Mouse (Mus musculus) cerebellum, adult 9-11 months (tissue): Measurements from ENCODE around the gene Cmas.
A peak's percentile ranks its signal among the peaks of the same experiment; 100 is the strongest.

Experiments
- DNase-seq: peaks from one replicate; pipeline ENCODE4 v3.0.0; 2022

The Cmas gene

GRCm38 (mm10) chr6:142752331-142753246 is 3.9 kb upstream of the Cmas start:
- no peak for DNase-seq

GRCm38 (mm10) chr6:142757334-142757965 is 964 bp downstream of the Cmas start:
- no peak for DNase-seq

DNA sequence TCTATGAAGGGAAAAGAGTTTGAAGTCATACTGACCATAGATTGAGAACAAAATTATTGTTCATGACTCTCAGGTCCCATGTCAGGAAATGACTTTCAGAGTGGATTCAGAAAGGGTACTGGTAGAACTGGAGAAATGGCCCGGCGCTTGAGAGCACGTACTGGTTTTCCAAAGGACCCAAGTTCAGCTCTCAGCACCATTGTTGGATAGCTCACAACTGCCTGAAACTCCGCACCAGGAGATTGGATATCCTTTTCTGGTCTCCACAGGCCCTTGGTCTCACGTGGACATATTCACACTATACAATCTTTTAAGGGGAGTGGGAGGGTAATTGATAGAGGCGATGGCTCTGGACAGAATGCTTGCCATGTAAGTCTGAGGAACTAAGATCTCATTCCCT is 1.5 kb downstream of the Cmas start:
- DNase-seq, result no peak

GRCm38 (mm10) chr6:142758562-142758961 is 2.1 kb downstream of the Cmas start:
- no peak for DNase-seq

DNA sequence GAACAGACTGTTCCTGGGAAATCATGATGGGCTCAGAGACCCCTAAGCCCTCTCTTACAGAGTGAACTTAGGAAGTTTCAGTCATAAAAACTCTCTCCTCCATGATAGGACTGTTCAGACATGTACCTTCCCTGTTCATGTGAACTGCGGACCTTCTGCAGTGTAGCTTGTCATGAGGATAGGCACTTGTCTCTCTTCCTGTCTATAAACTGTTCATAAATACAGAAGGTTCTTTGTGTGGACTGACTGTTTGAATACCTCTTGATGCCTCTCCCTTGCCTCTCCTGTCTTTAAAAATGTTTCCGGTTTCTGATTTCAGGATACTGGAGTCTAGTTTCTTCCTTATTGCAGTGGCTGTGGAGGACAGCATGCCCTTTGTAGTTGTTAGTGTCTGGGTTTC is 3.1 kb downstream of the Cmas start:
- no peak for DNase-seq

- no peak for DNase-seq
Observed at GRCm38 (mm10) chr6:142764933-142765332, 8.4 kb downstream of the Cmas start.

DNA sequence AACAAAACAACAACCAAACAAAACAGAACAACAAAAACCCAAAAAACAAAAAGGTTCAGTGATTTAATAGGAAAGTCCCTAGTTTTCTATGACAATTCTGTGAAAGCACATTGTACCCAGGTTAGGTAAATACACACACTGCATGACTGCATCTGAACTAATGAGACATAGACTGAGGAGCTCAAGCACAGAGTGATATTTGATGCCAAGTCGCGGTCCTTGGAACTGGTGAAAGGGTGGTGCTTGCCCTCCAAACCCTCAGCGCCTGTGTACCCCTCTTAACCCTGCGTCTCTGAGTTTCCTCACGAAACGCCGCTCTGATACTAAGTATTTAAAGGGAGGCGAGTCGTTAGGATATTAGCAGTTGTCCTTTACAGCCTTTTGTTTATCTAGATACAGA is 10.8 kb downstream of the Cmas start:
- no peak for DNase-seq

DNA sequence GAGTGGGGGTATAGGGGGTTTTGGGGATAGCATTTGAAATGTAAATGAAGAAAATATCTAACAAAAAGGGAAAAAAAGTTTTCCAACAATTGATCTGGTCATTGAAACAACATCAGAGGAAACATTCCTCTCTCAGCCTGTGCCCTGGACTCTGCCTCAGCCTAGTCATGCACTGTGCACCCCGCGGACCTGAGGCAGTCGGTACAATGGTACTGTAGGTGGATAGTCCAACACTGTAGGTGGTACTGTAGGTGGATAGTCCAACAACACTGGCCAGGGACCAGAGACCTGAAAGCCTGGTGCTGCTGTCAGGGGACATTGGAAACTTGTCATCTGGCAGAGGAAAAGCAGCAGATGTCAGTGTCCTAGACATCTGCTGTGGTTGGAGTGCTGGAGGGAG is 13.4 kb downstream of the Cmas start:
- peak; percentile 35 for DNase-seq

GRCm38 (mm10) chr6:142771643-142772042 is 15.2 kb downstream of the Cmas start:
- DNase-seq, result no peak

DNA sequence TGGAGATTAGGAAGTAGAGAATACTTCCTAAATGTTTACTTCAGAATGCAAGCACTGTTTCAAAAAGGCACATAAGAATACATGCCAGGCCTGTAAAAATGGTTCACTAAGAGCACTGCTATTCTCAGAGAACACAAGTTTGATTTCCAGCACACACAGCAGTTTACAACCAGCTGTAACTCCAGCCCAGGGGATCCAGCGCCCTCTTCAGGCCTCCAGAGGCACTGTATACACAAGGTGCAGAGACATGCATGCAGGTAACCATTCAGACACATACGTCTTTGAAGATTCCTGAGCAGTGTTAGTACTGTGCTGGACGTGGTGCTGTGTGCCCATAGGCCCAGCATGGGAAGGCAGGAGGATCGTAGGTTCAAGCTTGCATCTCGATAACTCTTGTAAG is 17.1 kb downstream of the Cmas start:
- DNase-seq, result no peak

GRCm38 (mm10) chr6:142776935-142777334 is 20.4 kb downstream of the Cmas start:
- DNase-seq, result no peak

DNA sequence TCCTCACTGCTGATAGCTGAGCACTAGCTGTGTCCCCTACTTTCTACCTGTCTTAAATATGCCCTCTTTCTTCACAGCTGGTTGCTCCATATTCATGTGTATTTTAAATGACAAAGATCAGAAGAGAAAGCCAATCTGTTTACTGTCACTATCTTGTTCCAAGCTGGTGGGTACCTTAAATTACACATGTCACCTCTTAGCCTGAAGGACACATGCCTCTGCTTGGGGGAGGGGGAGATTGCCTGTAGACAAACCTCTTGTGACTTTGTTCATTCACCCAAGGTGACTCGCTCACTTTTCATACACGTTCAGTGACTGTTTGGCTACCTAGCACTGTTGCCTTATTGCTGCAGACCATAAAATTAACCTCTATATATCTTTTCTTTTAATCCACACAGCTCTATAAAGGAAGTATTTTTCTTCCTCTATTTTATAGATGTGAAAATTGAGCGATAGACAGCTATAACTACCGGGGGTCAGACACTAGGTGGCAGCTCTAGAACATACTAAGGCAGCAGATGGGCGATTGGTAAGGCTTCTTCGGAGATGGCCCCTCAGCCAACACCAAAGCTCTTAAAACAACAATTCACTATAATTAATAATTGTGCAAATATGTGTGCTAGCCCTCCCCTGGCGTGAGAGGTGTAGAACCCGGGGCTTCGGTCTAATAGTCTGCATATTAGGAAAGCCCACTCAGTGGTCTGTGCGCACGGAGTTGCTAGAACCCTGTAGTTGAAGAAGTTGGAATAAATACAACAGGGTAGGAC is 22.7 kb downstream of the Cmas start:
- DNase-seq, result peak; percentile 63

DNA sequence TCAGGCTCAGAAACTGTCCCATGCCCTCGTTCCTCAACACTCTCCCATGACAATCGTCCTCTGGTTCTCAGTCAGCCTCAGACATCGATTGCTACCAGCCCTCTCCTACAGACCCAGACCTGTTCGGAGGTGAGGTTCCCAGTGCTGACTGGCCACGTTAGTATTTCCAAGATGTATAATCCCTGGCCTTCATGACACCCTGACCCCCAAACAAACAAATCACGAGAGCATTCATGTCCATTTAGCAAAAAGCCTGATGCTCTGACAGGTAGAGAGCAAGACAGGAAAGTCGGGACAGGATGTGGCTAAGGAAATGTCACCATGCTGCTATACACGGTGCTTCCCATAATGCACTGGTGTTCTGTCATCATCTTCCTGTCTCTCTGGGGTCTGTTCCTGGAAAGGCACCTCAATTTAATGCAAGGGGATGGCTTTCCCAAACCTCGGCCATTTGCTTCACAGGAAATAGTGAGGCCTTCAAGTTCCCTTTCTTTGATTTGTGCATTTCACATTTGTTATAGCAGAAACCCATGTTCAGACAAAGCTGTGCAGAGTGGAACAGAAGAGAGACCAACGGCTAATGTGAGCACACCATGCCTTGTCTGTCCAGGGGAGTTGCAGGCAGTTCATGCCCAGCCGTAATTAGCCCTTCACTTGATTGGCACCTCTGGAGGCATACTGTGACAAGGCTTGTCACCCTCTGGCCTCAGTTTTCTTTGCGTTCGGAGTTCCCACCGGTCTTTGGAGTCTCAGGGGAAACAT is 23.5 kb downstream of the Cmas start:
- no peak for DNase-seq

DNA sequence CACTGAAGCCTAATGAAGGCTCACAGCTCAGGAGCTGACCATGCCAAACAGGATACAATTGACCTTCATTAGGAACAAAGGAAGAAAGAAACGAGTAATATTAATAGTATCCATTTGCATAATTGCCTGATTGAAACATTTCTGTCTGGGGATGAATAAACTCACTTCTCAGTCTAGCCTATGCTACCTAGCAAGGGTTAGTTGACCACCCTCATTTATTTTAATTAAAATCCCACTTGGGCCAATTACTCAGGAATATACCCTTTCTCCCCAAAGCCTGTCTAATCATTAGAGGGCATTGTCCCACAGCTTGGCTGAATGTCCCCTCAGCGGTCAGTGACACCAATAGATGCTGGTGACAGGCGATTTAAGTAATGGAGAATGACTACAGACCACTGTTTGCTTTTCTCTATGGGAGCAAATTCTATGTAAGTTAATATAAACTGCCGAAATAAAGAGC is 24.1 kb downstream of the Cmas start:
- no peak for DNase-seq

GRCm38 (mm10) chr6:142781286-142781685 is 24.8 kb downstream of the Cmas start:
- no peak for DNase-seq

GRCm38 (mm10) chr6:142785343-142785742 is 28.9 kb downstream of the Cmas start:
- peak; percentile 39 for DNase-seq

DNA sequence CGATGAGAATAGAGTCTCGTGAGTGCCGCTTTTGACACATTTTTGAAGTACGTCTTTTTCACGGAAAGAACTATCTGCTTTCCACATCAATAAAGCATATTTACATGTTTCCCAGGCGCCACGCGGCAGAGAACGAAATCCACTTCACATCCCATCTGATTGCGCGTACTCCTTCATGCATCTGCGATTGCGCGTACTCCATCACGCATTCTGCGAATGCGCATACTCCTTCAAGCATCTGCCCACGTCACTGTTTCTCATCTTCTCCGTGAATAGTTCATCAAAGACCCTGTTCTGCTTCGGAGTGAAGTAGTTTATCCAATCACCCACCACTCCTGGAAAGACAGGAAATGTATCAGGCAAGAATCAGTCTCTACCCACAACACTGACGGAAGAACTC is 29.6 kb downstream of the Cmas start:
- no peak for DNase-seq

- DNase-seq, result no peak
Observed at GRCm38 (mm10) chr6:142788042-142788987, 31.8 kb downstream of the Cmas start.

DNA sequence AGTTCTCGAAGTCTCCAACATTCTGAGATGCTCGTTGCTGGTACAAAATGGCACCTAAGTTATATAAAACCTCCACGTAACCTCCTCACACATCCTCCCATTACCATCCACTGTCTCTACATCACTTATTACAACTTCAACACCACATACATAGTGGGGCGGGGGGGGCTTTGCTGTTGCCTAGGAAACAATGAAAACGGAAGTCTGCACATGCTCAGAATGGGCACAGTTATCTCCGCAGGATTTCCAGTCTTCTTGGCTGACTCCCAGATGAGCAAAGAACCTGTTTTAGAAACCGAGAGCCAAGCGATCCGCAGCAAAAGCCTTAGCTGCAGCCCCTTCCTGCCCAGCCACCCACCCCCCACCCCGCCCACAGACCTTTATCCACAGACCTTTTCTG is 33.2 kb downstream of the Cmas start:
- DNase-seq, result no peak

DNA sequence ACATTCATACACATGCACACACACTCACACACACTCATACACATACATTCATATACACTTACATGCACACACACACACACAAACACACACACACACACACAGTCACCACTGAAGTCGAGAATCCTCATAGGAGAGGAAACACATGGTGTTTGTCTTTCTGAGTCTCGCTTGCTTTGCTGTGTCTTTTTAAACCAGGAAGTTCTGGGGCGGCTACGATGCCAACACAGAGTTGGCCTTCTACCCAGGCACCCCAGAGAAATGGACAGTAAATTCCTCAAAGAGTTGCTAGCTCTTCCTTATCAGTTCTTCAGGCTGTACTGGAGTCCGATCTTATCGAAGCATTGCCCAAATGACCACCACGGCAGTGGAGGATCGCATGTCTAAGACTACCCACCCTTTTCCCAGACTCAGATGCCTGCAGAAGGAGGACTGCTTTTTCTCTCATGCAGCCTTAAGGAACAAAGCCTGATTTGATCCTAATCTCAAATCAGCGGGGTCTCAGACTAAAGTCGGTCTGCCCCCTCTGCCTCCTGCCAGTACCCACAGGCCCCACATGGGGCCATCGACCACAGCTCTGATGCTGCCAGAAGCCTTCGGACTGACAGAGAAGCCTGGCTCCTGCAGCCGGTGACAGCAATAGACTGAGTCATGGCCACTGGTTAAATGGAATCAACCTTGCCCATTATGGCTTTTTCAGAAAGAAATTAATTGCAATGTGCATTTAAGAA is 35.9 kb downstream of the Cmas start:
- DNase-seq, result no peak

- DNase-seq, result no peak
Observed at GRCm38 (mm10) chr6:142793468-142793867, 37.0 kb downstream of the Cmas start.
